Mouse (Mus musculus): Measurements from ENCODE around the gene Csf1.

Csf1 gene

DNA sequence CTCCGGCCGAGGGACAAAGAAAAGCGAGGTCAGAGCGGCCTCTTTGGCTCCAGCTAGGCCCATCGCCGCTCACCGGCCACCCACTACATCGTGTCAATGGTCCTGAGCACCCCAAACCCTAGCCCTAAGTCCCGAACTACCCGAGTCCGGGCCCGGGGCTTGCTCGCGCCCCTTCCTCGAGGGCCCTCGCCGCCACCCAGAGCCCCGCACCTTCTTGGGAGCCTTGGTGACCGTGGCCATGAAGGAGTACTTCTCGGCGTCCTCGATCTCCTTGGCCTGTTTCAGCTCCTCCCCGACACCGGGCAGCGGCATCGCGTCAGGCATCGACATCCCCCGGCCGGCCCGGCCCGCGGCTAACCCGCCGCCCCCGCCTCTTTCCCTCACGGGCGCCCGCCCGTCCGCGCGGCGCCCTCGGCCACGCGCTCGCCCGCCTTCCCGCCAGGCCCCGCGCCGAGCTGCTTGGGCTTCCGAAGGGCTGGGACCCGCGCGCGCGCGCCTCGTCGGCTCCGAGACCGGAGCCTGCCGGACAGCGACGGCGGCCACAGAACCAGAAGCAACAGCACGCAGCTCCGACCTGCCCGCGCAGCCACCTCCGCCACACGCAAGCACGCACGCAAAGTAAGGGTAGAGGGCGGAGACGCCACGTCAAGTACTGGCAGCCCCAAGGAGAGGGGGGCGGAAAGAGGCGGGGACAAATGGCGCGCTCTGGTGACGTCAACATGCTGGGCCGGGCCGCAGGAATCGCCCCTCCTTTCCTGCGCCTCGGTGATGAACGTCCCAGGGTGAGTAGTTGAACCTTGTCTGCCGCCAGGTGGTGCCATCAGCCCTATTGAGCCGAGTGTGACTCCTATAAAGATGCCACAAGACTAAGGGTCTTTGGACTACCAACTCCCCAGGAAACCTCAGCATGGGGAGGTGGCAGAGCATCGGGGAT, 64.1 kb downstream of the Csf1 start, which contains the start of gene Ahcyl1:
Ahcyl1 (minus strand) TSS at position 613 of the 934 bp plus-strand sequence.
- ChIA-PET POLR2A (interaction anchor here (0.6 to 2.5 kb wide), 38 partner anchors 9 to 746 kb away, joined by 3 to 19 read pairs (median 4); partner anchors contain the start of genes Csf1 (in 3 of the 4), Gnai3 (in 2 of the 4), Gstm6 (in 2 of the 4) and Gm10961 (in 1 of the 4)), CTCF (interaction anchor here (0.6 to 4.5 kb wide), 21 partner anchors 19 to 506 kb away, joined by 3 to 36 read pairs (median 4); partner anchors contain the start of genes Csf1 (in 1 of the 4) and Gstm7 (in 1 of the 4))

GRCm38 (mm10) chr3:107695219-107695947, 64.9 kb downstream of the Csf1 start:
- CTCF ChIA-PET: interaction anchor here (0.6 to 4.5 kb wide), 21 partner anchors 20 to 453 kb away, joined by 3 to 36 read pairs (median 3); partner anchors contain the start of genes Csf1 (in 1 of the 4), Gstm6 (in 1 of the 4) and Gstm7 (in 1 of the 4)
- POLR2A ChIA-PET: interaction anchor here (0.6 to 2.5 kb wide), 42 partner anchors 9 to 578 kb away, joined by 3 to 19 read pairs (median 4); partner anchors contain the start of genes Csf1 (in 3 of the 4), Gnai3 (in 2 of the 4), Gstm6 (in 2 of the 4) and Gm10961 (in 1 of the 4)

GRCm38 (mm10) chr3:107694256-107694900, 65.9 kb downstream of the Csf1 start:
- ChIA-PET CTCF (interaction anchor here in 2 of 4 experiments (1.0 to 4.5 kb wide), 4 partner anchors 169 to 249 kb away, joined by 3 to 32 read pairs (median 9); partner anchors contain the start of gene Gstm6 (in 1 of the 2)), POLR2A (interaction anchor here in 3 of 4 experiments (0.7 to 2.2 kb wide), 12 partner anchors 8 to 361 kb away, joined by 3 to 14 read pairs (median 4); partner anchors contain the start of genes Gstm6 (in 1 of the 3) and Rbm15 (in 1 of the 3))
